Mouse (Mus musculus) hindbrain, embryonic 11.5 days (tissue): ENCODE results near the gene Myadm. TPM values are rescaled to one million over a fixed set of nuclear protein-coding genes. Genes with fewer than 3 reads are reported as not detected.

Source experiments
- ATAC-seq: fragments of 200-750 bp; cut with Nextera tagmentation; 2 replicates; pipeline ENCODE4 v1.8.0; 2017; ENCODE audit warnings: mild to moderate bottlenecking, moderate TSS enrichment, moderate library complexity; ENCODE audit not compliant: low FRiP score
- DNase-seq: peaks from one replicate; pipeline ENCODE4 v3.0.0-alpha.2; 2015; ENCODE audit warnings: low spot score
- H3K27ac ChIP-seq: fragments of 300-500 bp; sonication (generic); 2 replicates; pipeline ENCODE4 v1.5.1; 2014; ENCODE audit warnings: mild to moderate bottlenecking, low read depth, low read length
- H3K27me3 ChIP-seq: fragments of 300-500 bp; sonication (generic); 2 replicates; pipeline ENCODE4 v1.6.1; 2014; ENCODE audit warnings: mild to moderate bottlenecking, low read length, moderate library complexity, mixed read lengths; ENCODE audit not compliant: control insufficient read depth, insufficient read depth
- H3K36me3 ChIP-seq: fragments of 300-500 bp; sonication (generic); 2 replicates; pipeline ENCODE4 v1.6.1; 2014; ENCODE audit warnings: mild to moderate bottlenecking, low read length, moderate library complexity, mixed read lengths; ENCODE audit not compliant: control insufficient read depth, insufficient read depth
- H3K4me1 ChIP-seq: fragments of 300-500 bp; sonication (generic); replicated peaks from 2 replicates; pipeline ENCODE4 v1.6.1; 2014; ENCODE audit warnings: low read length, mixed read lengths; ENCODE audit not compliant: control insufficient read depth, insufficient read depth
- H3K4me2 ChIP-seq: fragments of 300-500 bp; sonication (generic); replicated peaks from 2 replicates; pipeline ENCODE4 v1.6.1; 2014; ENCODE audit warnings: mild to moderate bottlenecking, low read depth, low read length
- H3K4me3 ChIP-seq: fragments of 300-500 bp; sonication (generic); 2 replicates; pipeline ENCODE4 v1.5.1; 2014; ENCODE audit warnings: low read depth, low read length
- H3K9ac ChIP-seq: fragments of 300-500 bp; sonication (generic); 2 replicates; pipeline ENCODE4 v1.6.1; 2014; ENCODE audit warnings: low read depth, low read length
- H3K9me3 ChIP-seq: fragments of 300-500 bp; sonication (generic); 2 replicates; pipeline ENCODE4 v1.6.1; 2016; ENCODE audit warnings: low read length; ENCODE audit not compliant: control insufficient read depth
- WGBS: fragments of 180-500 bp; shearing (Covaris S2); extraction: QIAGEN DNeasy Blood & Tissue Kit; methylation state at CpG from one replicate; pipeline ENCODE4 v1.1.7; 2014; 5-methylcytosine and 5-hydroxymethylcytosine counted together
- polyA plus RNA-seq: library from polyadenylated mRNA; unstranded; fragments of >200 nt; fragmentation: Nextera tagmentation; extraction: Ambion mirVana; gene quantifications from 2 replicates; pipeline ENCODE4 v1.2.1, GENCODE M21; 2014

Gene Myadm
- polyA plus RNA-seq, 1 experiment from 2014 or later: 44.3 TPM

DNA sequence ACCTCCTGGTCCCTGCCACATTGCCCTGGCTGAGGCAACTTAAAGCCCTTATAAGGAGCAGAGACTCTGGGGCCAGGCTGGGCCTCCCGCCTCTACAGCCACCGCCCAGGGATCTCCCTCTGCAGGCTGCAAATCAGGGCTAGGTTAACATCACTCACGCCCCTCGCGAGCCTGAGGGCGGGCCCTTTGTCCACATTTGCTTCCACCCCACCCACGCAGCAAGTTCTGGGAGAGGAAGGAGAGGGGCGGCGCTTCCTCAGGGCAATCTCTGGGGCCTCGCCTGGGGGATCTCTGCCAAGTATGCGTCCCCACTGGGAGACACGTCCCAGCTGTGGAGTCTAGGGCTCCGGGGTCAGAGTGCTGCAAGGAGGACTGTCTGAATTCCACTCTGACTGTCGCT is 3.9 kb downstream of the Myadm start:
- no peaks in the 10 kb centered on the region; the same call in none of the 2 replicates for H3K4me1 ChIP-seq
- peak; percentile 65 for DNase-seq
- peak overlapping the region; percentile 16; the same call in 1 of the 2 replicates for H3K4me3 ChIP-seq
- no peaks in the 10 kb centered on the region for H3K27me3 ChIP-seq
- H3K9ac ChIP-seq: peak overlapping the region; percentile 45; the same call in 1 of the 2 replicates
- no peaks in the 10 kb centered on the region for H3K9me3 ChIP-seq
- 6% methylated on average over 14 of the region's 14 CpGs for WGBS
- no peak for ATAC-seq
- no peak overlapping the region for H3K27ac ChIP-seq
- H3K4me2 ChIP-seq: peak overlapping the region; percentile 38
- no peaks in the 10 kb centered on the region for H3K36me3 ChIP-seq

DNA sequence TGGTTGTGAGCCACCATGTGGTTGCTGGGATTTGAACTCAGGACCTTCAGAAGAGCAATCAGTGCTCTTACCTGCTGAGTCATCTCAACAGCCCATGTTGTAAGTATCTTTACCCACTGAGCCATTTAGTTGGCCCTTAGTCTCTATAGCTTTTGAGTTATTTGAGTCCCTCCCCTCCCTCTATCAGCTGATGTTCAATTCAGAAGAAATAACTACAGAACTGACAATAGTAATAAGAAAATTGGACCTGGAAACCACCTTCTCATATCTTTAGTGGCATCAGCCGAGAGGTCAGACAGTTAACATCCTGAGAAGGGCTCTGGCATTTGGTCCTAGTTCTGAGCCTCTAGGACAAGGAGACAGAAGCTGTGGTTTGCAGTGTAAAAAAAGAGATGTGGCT is 5.9 kb downstream of the Myadm start:
- no peak overlapping the region for H3K4me2 ChIP-seq
- no peak overlapping the region for H3K27ac ChIP-seq
- H3K4me1 ChIP-seq: no peaks in the 10 kb centered on the region; the same call in none of the 2 replicates
- no peaks in the 10 kb centered on the region for H3K9me3 ChIP-seq
- DNase-seq: no peak
- no peak for ATAC-seq
- H3K36me3 ChIP-seq: no peaks in the 10 kb centered on the region
- H3K4me3 ChIP-seq: no peak overlapping the region
- no peak overlapping the region for H3K9ac ChIP-seq
- WGBS: 91% methylated on average over 1 of the region's 1 CpGs
- no peaks in the 10 kb centered on the region for H3K27me3 ChIP-seq

DNA sequence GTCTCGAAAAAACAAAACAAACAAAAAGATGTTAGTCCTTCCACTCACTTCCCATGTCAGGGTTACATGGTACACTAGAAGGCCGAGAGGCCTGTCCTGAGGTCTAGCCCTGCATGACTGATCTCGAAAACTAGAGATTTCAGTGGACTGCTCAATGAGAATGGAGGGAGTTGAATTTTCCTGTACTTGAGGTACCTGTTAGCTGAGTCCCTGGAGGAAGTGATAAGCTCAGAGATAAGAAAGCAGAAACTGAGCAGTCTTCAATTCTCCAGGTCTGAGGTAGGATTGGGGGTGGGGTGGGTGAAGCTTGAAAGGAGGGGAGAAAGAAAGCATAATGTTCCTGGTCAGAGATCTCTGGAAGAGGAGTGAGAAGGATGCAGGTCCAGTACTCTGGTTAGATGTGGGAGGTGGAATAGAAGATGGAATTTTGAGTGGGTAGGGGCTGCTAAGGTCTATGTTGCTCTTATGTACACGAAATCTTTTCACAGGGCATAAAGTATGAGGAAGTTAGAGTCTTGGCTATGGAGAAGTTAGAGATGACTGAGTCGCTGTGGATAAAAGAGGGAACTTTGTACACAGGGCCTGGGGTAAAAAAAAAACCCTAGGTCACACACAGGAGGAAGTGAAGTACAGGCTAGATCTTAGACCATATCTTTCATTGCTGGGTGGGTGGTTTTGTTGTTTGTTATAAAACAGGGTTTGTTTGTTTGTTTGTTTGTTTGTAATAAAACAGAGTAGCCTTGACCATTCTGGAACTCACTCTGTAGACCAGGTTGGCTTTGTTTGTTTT is 6.6 kb downstream of the Myadm start:
- Histone ChIP-seq H3K4me3 (no peak overlapping the region), H3K4me1 (no peaks in the 10 kb centered on the region; the same call in none of the 2 replicates), H3K9ac (no peak overlapping the region), H3K27me3 (no peaks in the 10 kb centered on the region), H3K27ac (no peak overlapping the region), H3K36me3 (no peaks in the 10 kb centered on the region), H3K4me2 (no peak overlapping the region), H3K9me3 (no peaks in the 10 kb centered on the region)
- 89% methylated on average over 5 of the region's 5 CpGs for WGBS
- DNase-seq: no peak
- ATAC-seq: no peak

- ATAC-seq (no peak), DNase-seq (no peak)
- H3K4me2 ChIP-seq: no peak overlapping the region
- H3K4me1 ChIP-seq: no peaks in the 10 kb centered on the region; the same call in 1 of the 2 replicates
- no peaks in the 10 kb centered on the region for H3K9me3 ChIP-seq
- H3K9ac ChIP-seq: no peak overlapping the region
- H3K4me3 ChIP-seq: no peak overlapping the region
- WGBS: 95% methylated on average over 16 of the region's 16 CpGs
- H3K36me3 ChIP-seq: no peaks in the 10 kb centered on the region
- no peak overlapping the region for H3K27ac ChIP-seq
- peaks cover 8% of the 10 kb centered on the region for H3K27me3 ChIP-seq
Observed at GRCm38 (mm10) chr7:3296711-3297110, 7.8 kb downstream of the Myadm start.

DNA sequence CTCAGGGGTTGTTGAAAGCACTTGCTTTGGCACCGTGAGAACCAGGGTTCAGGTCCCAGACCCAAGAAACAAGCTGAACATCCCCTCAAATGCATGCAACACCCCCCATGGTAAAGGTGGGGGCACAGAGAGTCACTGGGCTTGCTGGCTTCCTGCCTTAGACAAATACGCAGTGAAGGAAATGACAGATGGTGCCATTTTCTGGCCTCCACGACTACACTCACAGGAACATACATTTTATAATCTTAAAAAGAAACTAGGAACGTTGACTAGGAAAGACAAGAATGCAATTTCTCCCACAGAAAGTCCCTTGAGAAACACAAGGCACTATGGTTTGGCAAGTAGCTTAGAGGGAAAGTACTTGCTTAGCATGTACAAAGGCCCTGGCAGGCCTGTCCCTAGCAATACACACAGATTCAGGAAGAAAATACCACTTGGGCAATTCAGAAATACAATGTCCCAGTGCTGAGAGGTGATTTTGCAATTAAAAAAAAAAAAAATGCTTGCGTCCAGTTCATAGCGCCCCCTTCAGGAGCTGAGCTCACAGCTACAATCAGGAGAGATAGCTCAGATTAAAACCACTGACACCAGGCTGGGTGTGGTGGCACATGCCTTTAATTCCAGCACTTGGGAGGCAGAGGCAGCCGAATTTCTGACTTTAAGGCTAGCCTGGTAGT is 11.2 kb downstream of the Myadm start:
- H3K27ac ChIP-seq: no peak overlapping the region
- ATAC-seq (no peak), DNase-seq (no peak)
- peaks cover 27% of the 10 kb centered on the region for H3K27me3 ChIP-seq
- H3K4me1 ChIP-seq: peaks cover 6% of the 10 kb centered on the region; the same call in 1 of the 2 replicates
- no peak overlapping the region for H3K9ac ChIP-seq
- H3K4me3 ChIP-seq: no peak overlapping the region
- no peaks in the 10 kb centered on the region for H3K9me3 ChIP-seq
- WGBS: 63% methylated on average over 7 of the region's 7 CpGs
- no peak overlapping the region for H3K4me2 ChIP-seq
- no peaks in the 10 kb centered on the region for H3K36me3 ChIP-seq

DNA sequence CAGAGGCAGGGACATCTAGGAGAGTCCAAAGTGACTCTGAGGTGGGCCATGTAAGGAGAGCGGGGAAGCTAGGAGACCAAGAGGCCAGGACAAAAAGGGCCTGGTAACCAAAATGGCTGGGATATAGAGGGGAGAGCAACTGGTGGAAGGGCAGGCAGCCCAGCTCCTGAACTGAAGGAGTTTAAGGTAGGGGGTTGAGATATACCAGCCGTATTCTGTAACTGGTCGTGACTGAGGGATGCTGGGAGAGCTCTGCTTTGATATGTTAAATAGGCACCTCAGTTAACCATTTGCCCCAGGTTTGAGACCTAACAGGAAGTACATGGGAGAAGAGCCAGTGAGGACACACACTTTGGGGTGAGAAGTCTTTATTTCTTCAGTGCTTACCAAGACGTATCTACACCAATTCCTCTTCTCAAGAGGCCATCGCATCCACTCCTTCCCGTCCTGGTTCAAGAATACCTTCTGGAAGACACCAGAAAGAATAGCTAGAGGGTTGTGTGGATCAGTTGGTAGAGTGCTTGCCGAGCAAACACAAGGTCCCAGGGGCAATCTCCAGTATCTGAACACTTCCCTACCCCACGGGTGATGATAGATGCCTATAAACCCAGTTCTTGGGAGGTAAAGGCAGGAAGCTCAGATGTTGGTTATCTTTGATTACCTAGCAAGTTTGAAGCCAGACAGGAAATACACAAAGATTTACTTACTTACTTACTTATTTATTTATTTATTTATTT is 12.2 kb downstream of the Myadm start:
- Histone ChIP-seq H3K27ac (no peak overlapping the region), H3K36me3 (no peaks in the 10 kb centered on the region), H3K9me3 (no peaks in the 10 kb centered on the region), H3K4me1 (peaks cover 6% of the 10 kb centered on the region; the same call in 1 of the 2 replicates), H3K4me3 (no peak overlapping the region), H3K27me3 (peaks cover 31% of the 10 kb centered on the region), H3K4me2 (no peak overlapping the region), H3K9ac (no peak overlapping the region)
- DNase-seq (no peak), ATAC-seq (no peak)
- 67% methylated on average over 8 of the region's 8 CpGs for WGBS

DNA sequence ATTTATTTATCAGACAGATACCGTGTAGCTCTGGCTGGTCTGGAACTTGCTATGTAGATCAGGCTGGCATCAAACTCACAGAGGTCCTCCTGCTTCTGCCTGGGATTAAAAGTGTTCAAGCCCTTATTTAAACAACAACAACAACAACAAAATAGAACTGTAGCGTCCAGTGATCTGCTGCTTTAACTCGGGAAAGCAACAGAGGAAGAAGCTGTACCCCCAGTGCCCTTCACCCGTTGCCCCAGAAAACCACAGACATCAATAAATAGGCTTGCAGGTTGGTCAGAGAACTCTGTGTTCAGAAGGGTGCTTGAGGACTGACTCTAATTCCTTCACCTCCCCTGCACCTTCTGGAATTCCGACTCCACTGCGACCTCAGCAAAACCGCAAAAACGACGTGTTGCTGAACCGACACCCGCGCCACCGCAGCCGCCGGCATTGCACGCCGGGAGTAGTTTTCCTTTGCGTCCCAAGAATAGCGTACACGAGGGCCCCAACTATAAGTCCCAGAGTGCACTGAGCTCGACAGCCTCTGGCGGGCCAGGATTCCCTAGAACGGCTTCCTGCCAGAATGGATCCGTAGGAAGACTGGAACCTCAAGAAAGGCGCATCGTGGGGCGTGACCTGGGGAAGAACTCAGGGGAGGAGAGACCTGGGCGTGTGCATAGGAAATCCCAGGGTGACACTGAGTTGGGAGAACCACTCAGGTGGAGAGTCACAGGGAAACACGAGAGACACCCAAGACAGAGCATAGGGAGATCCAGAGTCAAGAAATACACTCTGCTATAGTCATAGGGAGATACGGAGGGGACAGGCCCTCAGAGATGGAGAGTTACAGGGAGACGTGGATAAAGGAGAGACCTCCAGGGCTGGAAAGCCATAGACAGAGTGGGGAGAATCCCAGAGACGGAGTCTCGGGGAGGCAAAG is 13.0 kb downstream of the Myadm start:
- Histone ChIP-seq H3K4me3 (peak overlapping the region; percentile 12; the same call in 1 of the 2 replicates), H3K27ac (no peak overlapping the region), H3K9ac (no peak overlapping the region), H3K27me3 (peaks cover 31% of the 10 kb centered on the region), H3K9me3 (no peaks in the 10 kb centered on the region), H3K4me2 (peak overlapping the region; percentile 74), H3K4me1 (peaks cover 6% of the 10 kb centered on the region; the same call in 1 of the 2 replicates), H3K36me3 (no peaks in the 10 kb centered on the region)
- ATAC-seq: peak; percentile 32; the same call in 1 of the 2 replicates
- WGBS: 9% methylated on average over 33 of the region's 33 CpGs
- DNase-seq: peak; percentile 51
